Mouse (Mus musculus) ES-Bruce4 (cell line): ENCODE data around the gene Hsdl2.

ENCODE experiments used
- CTCF ChIP-seq: IDR thresholded peaks from one replicate; pipeline ENCODE4 v1.8.1; 2011; ENCODE audit warnings: low read depth, low read length
- EP300 ChIP-seq: IDR thresholded peaks from 2 replicates; pipeline ENCODE4 v1.6.1; 2011; ENCODE audit warnings: low read depth, low read length; ENCODE audit not compliant: insufficient read depth
- POLR2A ChIP-seq: IDR thresholded peaks from one replicate; pipeline ENCODE4 v1.8.1; 2011; ENCODE audit warnings: low read length; ENCODE audit not compliant: insufficient read depth

DNA sequence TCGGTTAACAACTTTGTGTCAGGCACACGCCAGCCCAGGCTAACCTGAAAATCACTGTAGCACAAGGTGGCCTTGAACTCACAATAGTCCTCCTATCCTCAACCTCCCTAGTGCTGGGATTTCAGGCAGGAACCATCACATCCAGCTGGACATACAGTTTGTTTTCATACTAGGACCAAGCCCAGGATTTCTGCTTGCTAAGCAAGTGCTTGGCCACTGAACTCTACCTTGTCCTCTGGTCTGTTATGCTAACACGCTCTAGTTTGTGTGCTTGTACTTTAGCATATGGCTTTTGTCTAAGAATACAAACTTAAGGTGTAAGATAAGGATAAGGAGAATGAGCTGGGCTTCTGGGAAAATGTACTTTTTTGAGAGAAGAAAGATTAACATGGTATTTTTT lies 63.1 kb downstream of the Hsdl2 start:
- TF ChIP-seq EP300 (no peak), POLR2A (no peak), CTCF (no peak)
